Mouse (Mus musculus) heart, embryonic 10.5 days (tissue): ENCODE data around the gene Ctnnbl1. TPM values are rescaled to one million over a fixed set of nuclear protein-coding genes. Genes with fewer than 3 reads are reported as not detected.
A peak's percentile ranks its signal among the peaks of the same experiment; 100 is the strongest.

Source experiments
- DNase-seq: peaks from one replicate; pipeline ENCODE4 v3.0.0-alpha.2; 2017; ENCODE audit warnings: low spot score
- H3K27ac ChIP-seq: fragments of 300-500 bp; sonication (generic); 2 replicates; pipeline ENCODE4 v1.5.1; 2016; ENCODE audit warnings: mild to moderate bottlenecking
- H3K27me3 ChIP-seq: fragments of 300-500 bp; sonication (generic); 2 replicates; pipeline ENCODE4 v1.6.1; 2016; ENCODE audit warnings: mild to moderate bottlenecking; ENCODE audit not compliant: poor library complexity, insufficient read depth, severe bottlenecking
- H3K36me3 ChIP-seq: fragments of 300-500 bp; sonication (generic); 2 replicates; pipeline ENCODE4 v1.6.1; 2016; ENCODE audit warnings: mild to moderate bottlenecking, moderate library complexity
- H3K4me1 ChIP-seq: fragments of 300-500 bp; sonication (generic); 2 replicates; pipeline ENCODE4 v1.6.1; 2016; ENCODE audit warnings: mild to moderate bottlenecking
- H3K4me3 ChIP-seq: fragments of 300-500 bp; sonication (generic); 2 replicates; pipeline ENCODE4 v1.5.1; 2016; ENCODE audit warnings: mild to moderate bottlenecking, moderate library complexity
- H3K9me3 ChIP-seq: fragments of 300-500 bp; sonication (generic); 2 replicates; pipeline ENCODE4 v1.6.1; 2016; ENCODE audit warnings: mild to moderate bottlenecking, moderate library complexity
- WGBS: fragments of 180-500 bp; shearing (Covaris S2); methylation state at CpG from one replicate; pipeline ENCODE4 v1.1.7; 2016; 5-methylcytosine and 5-hydroxymethylcytosine counted together
- polyA plus RNA-seq: library from polyadenylated mRNA; unstranded; fragments of >200 nt; fragmentation: Nextera tagmentation; extraction: Ambion mirVana; gene quantifications from 2 replicates; pipeline ENCODE4 v1.2.1, GENCODE M21; 2016

Gene Ctnnbl1
- polyA plus RNA-seq, 1 experiment from 2014 or later: 59.1 TPM

DNA sequence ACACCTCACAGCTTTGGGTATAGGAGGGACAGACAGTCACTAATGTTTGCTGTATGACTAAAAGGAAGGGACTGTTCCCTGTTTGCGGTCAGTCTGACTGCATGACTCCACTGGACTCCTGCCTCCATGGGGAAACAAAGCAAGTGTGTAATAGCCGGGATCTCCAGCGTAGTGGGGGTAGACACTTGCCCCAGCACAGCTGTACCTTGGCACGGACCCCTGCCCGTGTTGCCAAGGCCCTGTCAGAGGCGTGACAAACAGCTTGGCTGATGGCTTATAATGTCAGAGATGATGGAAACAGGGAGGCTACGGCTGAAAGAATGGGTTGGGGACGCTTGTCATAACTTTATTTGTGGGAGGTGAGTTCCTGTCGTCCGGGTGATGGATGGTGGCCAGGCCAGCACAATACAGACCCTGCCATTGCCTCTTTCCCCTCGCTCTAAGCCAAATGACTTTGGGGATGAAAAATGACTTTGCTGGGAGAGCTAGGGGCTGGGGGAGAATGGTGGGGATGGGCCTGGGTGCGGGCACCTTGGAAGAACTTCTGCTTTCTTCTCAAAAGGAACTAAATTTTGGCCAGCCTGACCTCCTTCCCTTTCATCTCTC is 21.5 kb upstream of the Ctnnbl1 start:
- Histone ChIP-seq H3K36me3 (no peaks in the 10 kb centered on the region), H3K9me3 (no peaks in the 10 kb centered on the region), H3K27me3 (peaks cover 10% of the 10 kb centered on the region; the same call in 1 of the 2 replicates), H3K27ac (no peak overlapping the region), H3K4me3 (no peak overlapping the region), H3K4me1 (peaks cover 9% of the 10 kb centered on the region)
- WGBS: 63% methylated on average over 12 of the region's 12 CpGs
- DNase-seq: no peak

- no peak for DNase-seq
- peaks cover 6% of the 10 kb centered on the region; the same call in 1 of the 2 replicates for H3K27me3 ChIP-seq
- H3K4me1 ChIP-seq: peaks cover 9% of the 10 kb centered on the region
- no peaks in the 10 kb centered on the region for H3K9me3 ChIP-seq
- no peak overlapping the region for H3K27ac ChIP-seq
- 57% methylated on average over 4 of the region's 4 CpGs for WGBS
- no peaks in the 10 kb centered on the region for H3K36me3 ChIP-seq
- H3K4me3 ChIP-seq: no peak overlapping the region
Measured at GRCm38 (mm10) chr2:157718441-157718840, 18.8 kb upstream of the Ctnnbl1 start.

GRCm38 (mm10) chr2:157723883-157724573 is 13.2 kb upstream of the Ctnnbl1 start:
- DNase-seq: no peak
- H3K4me1 ChIP-seq: no peaks in the 10 kb centered on the region
- 73% methylated on average over 8 of the region's 8 CpGs for WGBS
- no peaks in the 10 kb centered on the region for H3K9me3 ChIP-seq
- no peaks in the 10 kb centered on the region for H3K36me3 ChIP-seq
- H3K4me3 ChIP-seq: no peak overlapping the region
- no peak overlapping the region for H3K27ac ChIP-seq
- H3K27me3 ChIP-seq: no peaks in the 10 kb centered on the region

- no peak for DNase-seq
- WGBS: 61% methylated on average over 5 of the region's 5 CpGs
- no peak overlapping the region for H3K4me3 ChIP-seq
- H3K27me3 ChIP-seq: no peaks in the 10 kb centered on the region
- no peaks in the 10 kb centered on the region for H3K36me3 ChIP-seq
- no peaks in the 10 kb centered on the region for H3K4me1 ChIP-seq
- no peaks in the 10 kb centered on the region for H3K9me3 ChIP-seq
- no peak overlapping the region for H3K27ac ChIP-seq
Measured at GRCm38 (mm10) chr2:157724574-157724914, 12.7 kb upstream of the Ctnnbl1 start.

GRCm38 (mm10) chr2:157744619-157745018 is 7.4 kb downstream of the Ctnnbl1 start:
- no peak for DNase-seq
- H3K36me3 ChIP-seq: no peaks in the 10 kb centered on the region; the same call in 1 of the 2 replicates
- WGBS: 66% methylated on average over 7 of the region's 7 CpGs
- no peak overlapping the region for H3K4me3 ChIP-seq
- no peaks in the 10 kb centered on the region for H3K9me3 ChIP-seq
- H3K27ac ChIP-seq: no peak overlapping the region
- peaks cover 17% of the 10 kb centered on the region for H3K4me1 ChIP-seq
- no peaks in the 10 kb centered on the region for H3K27me3 ChIP-seq

DNA sequence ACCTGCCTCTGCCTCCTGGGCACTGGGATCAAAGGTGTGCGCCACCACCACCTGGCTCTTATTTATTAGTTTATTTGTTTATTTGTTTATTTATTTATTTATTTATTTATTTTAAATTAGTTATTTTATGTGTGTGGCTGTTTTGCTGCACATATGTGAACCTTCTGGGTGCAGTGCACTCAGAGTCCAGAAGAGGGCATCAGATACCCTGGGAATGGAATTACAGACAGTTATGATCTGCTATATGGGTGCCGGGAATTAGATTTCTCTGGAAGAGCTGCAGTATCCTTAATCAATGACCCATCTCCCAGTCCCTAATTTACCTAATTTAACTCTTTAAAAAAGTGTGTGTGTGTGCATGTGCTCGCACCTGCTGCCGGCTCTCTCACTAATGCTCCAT is 8.5 kb downstream of the Ctnnbl1 start:
- Histone ChIP-seq H3K4me3 (no peak overlapping the region), H3K36me3 (no peaks in the 10 kb centered on the region; the same call in 1 of the 2 replicates), H3K9me3 (no peaks in the 10 kb centered on the region), H3K27me3 (no peaks in the 10 kb centered on the region), H3K27ac (no peak overlapping the region), H3K4me1 (peaks cover 27% of the 10 kb centered on the region)
- WGBS: 95% methylated on average over 4 of the region's 4 CpGs
- DNase-seq: no peak

DNA sequence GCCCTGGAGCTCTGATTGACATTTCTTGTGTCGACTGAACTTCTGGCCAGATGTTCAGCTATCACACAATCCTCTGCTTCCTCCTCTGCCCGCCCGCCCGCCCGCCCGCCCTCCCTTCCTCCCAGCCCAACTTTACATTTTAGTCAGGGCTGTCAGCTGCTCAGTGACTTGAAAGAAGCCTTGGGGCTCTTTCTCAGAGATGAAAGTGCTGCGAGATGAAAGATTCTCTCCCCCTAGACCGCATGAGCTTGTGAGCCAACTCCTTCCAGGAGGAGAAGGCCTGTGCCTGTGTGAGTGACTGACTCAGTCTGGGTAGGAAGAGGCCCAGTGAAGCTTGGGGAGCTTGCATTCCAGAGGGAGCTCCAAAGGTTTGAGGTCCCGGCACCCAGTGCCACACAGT is 9.4 kb downstream of the Ctnnbl1 start:
- Histone ChIP-seq H3K36me3 (no peaks in the 10 kb centered on the region; the same call in 1 of the 2 replicates), H3K9me3 (no peaks in the 10 kb centered on the region), H3K4me1 (peaks cover 28% of the 10 kb centered on the region), H3K4me3 (no peak overlapping the region), H3K27ac (no peak overlapping the region), H3K27me3 (no peaks in the 10 kb centered on the region)
- WGBS: 72% methylated on average over 9 of the region's 9 CpGs
- no peak for DNase-seq

- Histone ChIP-seq H3K9me3 (no peaks in the 10 kb centered on the region), H3K27ac (no peak overlapping the region), H3K27me3 (no peaks in the 10 kb centered on the region), H3K4me3 (no peak overlapping the region), H3K4me1 (peaks cover 38% of the 10 kb centered on the region), H3K36me3 (no peaks in the 10 kb centered on the region; the same call in 1 of the 2 replicates)
- WGBS: 54% methylated on average over 2 of the region's 2 CpGs
- DNase-seq: peak; percentile 17
Measured at GRCm38 (mm10) chr2:157747989-157748388, 10.8 kb downstream of the Ctnnbl1 start.

GRCm38 (mm10) chr2:157750481-157750880 is 13.3 kb downstream of the Ctnnbl1 start:
- Histone ChIP-seq H3K4me1 (peaks cover 47% of the 10 kb centered on the region), H3K27ac (no peak overlapping the region), H3K9me3 (no peaks in the 10 kb centered on the region), H3K36me3 (no peaks in the 10 kb centered on the region; the same call in 1 of the 2 replicates), H3K4me3 (no peak overlapping the region), H3K27me3 (no peaks in the 10 kb centered on the region)
- 75% methylated on average over 8 of the region's 8 CpGs for WGBS
- peak; percentile 30 for DNase-seq

DNA sequence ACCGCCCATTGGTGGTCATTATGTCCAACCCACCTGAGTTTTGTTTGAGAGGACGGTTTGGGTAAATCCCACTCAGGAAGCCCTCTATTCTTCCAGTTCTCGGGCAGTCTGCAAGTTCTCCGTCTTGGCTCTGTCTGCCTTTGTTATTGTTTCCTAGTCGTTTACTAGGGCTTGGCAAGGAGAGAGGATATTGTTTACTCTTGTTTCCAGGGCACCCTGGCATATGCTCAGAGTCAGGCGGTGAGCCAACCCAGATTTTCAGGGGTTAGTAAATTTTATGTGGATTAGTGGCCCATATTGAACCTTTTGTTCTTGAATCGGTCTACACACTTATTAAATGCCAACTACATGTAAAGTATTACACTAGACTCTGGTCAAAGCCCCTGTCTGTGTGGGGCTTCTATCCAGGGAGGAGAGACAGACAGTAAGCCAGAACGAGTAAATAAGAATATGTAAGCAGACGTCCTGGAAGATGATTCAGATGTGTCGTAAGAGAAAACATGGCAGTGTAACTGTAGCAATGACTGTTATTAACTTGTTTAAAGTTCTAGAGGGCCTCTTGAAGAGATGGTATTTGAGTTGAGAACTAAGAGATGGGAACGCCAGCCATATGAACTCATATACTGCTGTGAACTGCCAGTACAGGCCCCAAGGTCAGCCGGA is 13.9 kb downstream of the Ctnnbl1 start:
- H3K27me3 ChIP-seq: no peaks in the 10 kb centered on the region
- WGBS: 72% methylated on average over 12 of the region's 12 CpGs
- DNase-seq: peak; percentile 75
- peak overlapping the region; percentile 23 for H3K27ac ChIP-seq
- no peak overlapping the region for H3K4me3 ChIP-seq
- H3K4me1 ChIP-seq: peaks cover 53% of the 10 kb centered on the region
- H3K9me3 ChIP-seq: no peaks in the 10 kb centered on the region
- no peaks in the 10 kb centered on the region for H3K36me3 ChIP-seq

- Histone ChIP-seq H3K27me3 (no peaks in the 10 kb centered on the region), H3K36me3 (no peaks in the 10 kb centered on the region), H3K27ac (peak overlapping the region; percentile 23), H3K4me3 (0 out of 2 replicates have a peak overlapping the region, but pooled peaks have one; percentile 19), H3K4me1 (peaks cover 53% of the 10 kb centered on the region), H3K9me3 (no peaks in the 10 kb centered on the region)
- DNase-seq: peak; percentile 68
- 48% methylated on average over 22 of the region's 22 CpGs for WGBS
Measured at GRCm38 (mm10) chr2:157751589-157752373, 14.6 kb downstream of the Ctnnbl1 start.

- DNase-seq: peak; percentile 53
- 70% methylated on average over 7 of the region's 7 CpGs for WGBS
- H3K36me3 ChIP-seq: no peaks in the 10 kb centered on the region
Measured at GRCm38 (mm10) chr2:157752374-157752743, 15.2 kb downstream of the Ctnnbl1 start.

More at GRCm38 (mm10) chr2:157752374-157752743, 15.2 kb downstream of the Ctnnbl1 start:
- Histone ChIP-seq H3K27me3 (no peaks in the 10 kb centered on the region), H3K4me1 (peaks cover 49% of the 10 kb centered on the region), H3K9me3 (no peaks in the 10 kb centered on the region), H3K27ac (no peak overlapping the region), H3K4me3 (no peak overlapping the region)
